Mouse (Mus musculus): ENCODE data around the gene AL732309.1. TPM values are rescaled to one million over a fixed set of nuclear protein-coding genes. Genes with fewer than 3 reads are reported as not detected.

Gene AL732309.1
- polyA plus RNA-seq, 1 experiment from 2014 or later = 5.3 TPM

GRCm38 (mm10) chr2:25271827-25272511 lies 25.3 kb upstream of the AL732309.1 start, which contains the start of the genes Ssna1 and Anapc2:
Gene Ssna1 (minus strand): TSS chr2:25272438.
Gene Anapc2 (plus strand): TSS chr2:25272478.
- 0% methylated on average over 50 of the region's 55 CpGs for WGBS
- Histone ChIP-seq H3K9ac (peak within 1 kb of the TSS; percentile 95), H3K4me3 (replicated peaks; ENCODE audit: low read length) (peak within 1 kb of the TSS; percentile 84), H3K27me3 (ENCODE audit: control insufficient read depth, insufficient read depth, low read length) (no peaks in the 10 kb centered on the region), H3K4me2 (replicated peaks) (peak within 1 kb of the TSS; percentile 99), H3K4me1 (replicated peaks; ENCODE audit: control insufficient read depth, insufficient read depth, low read length) (peaks cover 26% of the 10 kb centered on the region), H3K9me3 (ENCODE audit: control insufficient read depth, low read length) (no peaks in the 10 kb centered on the region), H3K27ac (peak within 1 kb of the TSS; percentile 86), H3K36me3 (replicated peaks; ENCODE audit: control insufficient read depth, insufficient read depth) (peaks cover 69% of the 10 kb centered on the region)
- peak; percentile 95 for ATAC-seq (ENCODE audit: low FRiP score)
- peak; percentile 99 for DNase-seq (ENCODE audit: low spot score)

- Histone ChIP-seq H3K9ac (no peak overlapping the region), H3K36me3 (replicated peaks; ENCODE audit: control insufficient read depth, insufficient read depth) (peaks cover 31% of the 10 kb centered on the region), H3K4me1 (replicated peaks; ENCODE audit: control insufficient read depth, insufficient read depth, low read length) (peaks cover 54% of the 10 kb centered on the region), H3K27me3 (ENCODE audit: control insufficient read depth, insufficient read depth, low read length) (0 out of 2 replicates have a peak, but pooled peaks cover 6% of the 10 kb centered on the region), H3K9me3 (ENCODE audit: control insufficient read depth, low read length) (no peaks in the 10 kb centered on the region), H3K4me2 (replicated peaks) (peak overlapping the region; percentile 100; the same call in 1 of the 2 replicates), H3K4me3 (replicated peaks; ENCODE audit: low read length) (no peak overlapping the region), H3K27ac (no peak overlapping the region)
- 73% methylated on average over 4 of the region's 4 CpGs for WGBS
- ATAC-seq (ENCODE audit: low FRiP score) (no peak), DNase-seq (ENCODE audit: low spot score) (no peak)
These were observed 21.2 kb upstream of the AL732309.1 start for GRCm38 (mm10) chr2:25267746-25268309.

GRCm38 (mm10) chr2:25267241-25267640 lies 20.6 kb upstream of the AL732309.1 start:
- H3K4me1 ChIP-seq (replicated peaks; ENCODE audit: control insufficient read depth, insufficient read depth, low read length) = peaks cover 54% of the 10 kb centered on the region
- H3K27ac ChIP-seq = peak overlapping the region; percentile 65; the same call in 1 of the 2 replicates
- DNase-seq (ENCODE audit: low spot score) = no peak
- H3K36me3 ChIP-seq (replicated peaks; ENCODE audit: control insufficient read depth, insufficient read depth) = peaks cover 31% of the 10 kb centered on the region
- H3K9me3 ChIP-seq (ENCODE audit: control insufficient read depth, low read length) = no peaks in the 10 kb centered on the region
- peak overlapping the region; percentile 100 for H3K4me2 ChIP-seq (replicated peaks)
- 0 out of 2 replicates have a peak, but pooled peaks cover 6% of the 10 kb centered on the region for H3K27me3 ChIP-seq (ENCODE audit: control insufficient read depth, insufficient read depth, low read length)
- H3K4me3 ChIP-seq (replicated peaks; ENCODE audit: low read length) = no peak overlapping the region
- peak overlapping the region; percentile 8; the same call in 1 of the 2 replicates for H3K9ac ChIP-seq
- ATAC-seq (ENCODE audit: low FRiP score) = no peak

- H3K4me1 ChIP-seq (replicated peaks; ENCODE audit: control insufficient read depth, insufficient read depth, low read length) = peaks cover 54% of the 10 kb centered on the region
- H3K4me3 ChIP-seq (replicated peaks; ENCODE audit: low read length) = no peak overlapping the region
- ATAC-seq (ENCODE audit: low FRiP score) (no peak), DNase-seq (ENCODE audit: low spot score) (no peak)
- 0 out of 2 replicates have a peak overlapping the region, but pooled peaks have one; percentile 44 for H3K9ac ChIP-seq
- no peaks in the 10 kb centered on the region for H3K9me3 ChIP-seq (ENCODE audit: control insufficient read depth, low read length)
- H3K27ac ChIP-seq = peak overlapping the region; percentile 65
- peak overlapping the region; percentile 100 for H3K4me2 ChIP-seq (replicated peaks)
- H3K36me3 ChIP-seq (replicated peaks; ENCODE audit: control insufficient read depth, insufficient read depth) = peaks cover 31% of the 10 kb centered on the region
- 39% methylated on average over 2 of the region's 2 CpGs for WGBS
- H3K27me3 ChIP-seq (ENCODE audit: control insufficient read depth, insufficient read depth, low read length) = 0 out of 2 replicates have a peak, but pooled peaks cover 6% of the 10 kb centered on the region
These were observed 20.1 kb upstream of the AL732309.1 start for GRCm38 (mm10) chr2:25266720-25267119.

- no peak for DNase-seq (ENCODE audit: low spot score)
- ATAC-seq (ENCODE audit: low FRiP score) = no peak
- Histone ChIP-seq H3K4me1 (replicated peaks; ENCODE audit: control insufficient read depth, insufficient read depth, low read length) (peaks cover 48% of the 10 kb centered on the region), H3K27me3 (ENCODE audit: control insufficient read depth, insufficient read depth, low read length) (0 out of 2 replicates have a peak, but pooled peaks cover 6% of the 10 kb centered on the region), H3K4me2 (replicated peaks) (peak overlapping the region; percentile 100), H3K4me3 (replicated peaks; ENCODE audit: low read length) (peak overlapping the region; percentile 18), H3K9me3 (ENCODE audit: control insufficient read depth, low read length) (no peaks in the 10 kb centered on the region), H3K9ac (peak overlapping the region; percentile 44), H3K27ac (peak overlapping the region; percentile 65), H3K36me3 (replicated peaks; ENCODE audit: control insufficient read depth, insufficient read depth) (peaks cover 31% of the 10 kb centered on the region)
- 64% methylated on average over 6 of the region's 6 CpGs for WGBS
These were observed 19.4 kb upstream of the AL732309.1 start for GRCm38 (mm10) chr2:25265897-25266656.

- 58% methylated on average over 3 of the region's 3 CpGs for WGBS
- peaks cover 45% of the 10 kb centered on the region for H3K4me1 ChIP-seq (replicated peaks; ENCODE audit: control insufficient read depth, insufficient read depth, low read length)
These were observed 18.2 kb upstream of the AL732309.1 start for GRCm38 (mm10) chr2:25264851-25265250.

GRCm38 (mm10) chr2:25264286-25264660 lies 17.6 kb upstream of the AL732309.1 start:
- Histone ChIP-seq H3K27me3 (ENCODE audit: control insufficient read depth, insufficient read depth, low read length) (0 out of 2 replicates have a peak, but pooled peaks cover 6% of the 10 kb centered on the region), H3K4me2 (replicated peaks) (peak overlapping the region; percentile 100), H3K27ac (no peak overlapping the region), H3K9me3 (ENCODE audit: control insufficient read depth, low read length) (no peaks in the 10 kb centered on the region), H3K4me1 (replicated peaks; ENCODE audit: control insufficient read depth, insufficient read depth, low read length) (peaks cover 45% of the 10 kb centered on the region), H3K4me3 (replicated peaks; ENCODE audit: low read length) (peak overlapping the region; percentile 84), H3K36me3 (replicated peaks; ENCODE audit: control insufficient read depth, insufficient read depth) (peaks cover 13% of the 10 kb centered on the region), H3K9ac (peak overlapping the region; percentile 83)
- 85% methylated on average over 5 of the region's 5 CpGs for WGBS
- ATAC-seq (ENCODE audit: low FRiP score) = no peak
- no peak for DNase-seq (ENCODE audit: low spot score)

More at GRCm38 (mm10) chr2:25264851-25265250, 18.2 kb upstream of the AL732309.1 start:
- Histone ChIP-seq H3K27me3 (ENCODE audit: control insufficient read depth, insufficient read depth, low read length) (0 out of 2 replicates have a peak, but pooled peaks cover 6% of the 10 kb centered on the region), H3K9ac (peak overlapping the region; percentile 46), H3K27ac (no peak overlapping the region), H3K4me2 (replicated peaks) (peak overlapping the region; percentile 100), H3K9me3 (ENCODE audit: control insufficient read depth, low read length) (no peaks in the 10 kb centered on the region), H3K36me3 (replicated peaks; ENCODE audit: control insufficient read depth, insufficient read depth) (peaks cover 18% of the 10 kb centered on the region), H3K4me3 (replicated peaks; ENCODE audit: low read length) (peak overlapping the region; percentile 84; the same call in 1 of the 2 replicates)
- ATAC-seq (ENCODE audit: low FRiP score) = no peak
- DNase-seq (ENCODE audit: low spot score) = no peak

GRCm38 (mm10) chr2:25263623-25264285 lies 17.1 kb upstream of the AL732309.1 start:
- Histone ChIP-seq H3K4me2 (replicated peaks) (peak overlapping the region; percentile 100), H3K4me1 (replicated peaks; ENCODE audit: control insufficient read depth, insufficient read depth, low read length) (peaks cover 45% of the 10 kb centered on the region), H3K36me3 (replicated peaks; ENCODE audit: control insufficient read depth, insufficient read depth) (peaks cover 7% of the 10 kb centered on the region), H3K9me3 (ENCODE audit: control insufficient read depth, low read length) (no peaks in the 10 kb centered on the region), H3K27me3 (ENCODE audit: control insufficient read depth, insufficient read depth, low read length) (0 out of 2 replicates have a peak, but pooled peaks cover 6% of the 10 kb centered on the region), H3K27ac (0 out of 2 replicates have a peak overlapping the region, but pooled peaks have one; percentile 79), H3K4me3 (replicated peaks; ENCODE audit: low read length) (peak overlapping the region; percentile 84), H3K9ac (peak overlapping the region; percentile 83)
- DNase-seq (ENCODE audit: low spot score) (no peak), ATAC-seq (ENCODE audit: low FRiP score) (no peak)
- WGBS = 18% methylated on average over 12 of the region's 12 CpGs
